Mouse (Mus musculus) heart, embryonic 12.5 days (tissue): ENCODE data around the gene Ppp4r3b. TPM values are rescaled to one million over a fixed set of nuclear protein-coding genes. Genes with fewer than 3 reads are reported as not detected.

Experiments used
- ATAC-seq: fragments of 200-750 bp; cut with Nextera tagmentation; 2 replicates; pipeline ENCODE4 v1.8.0; 2017; ENCODE audit warnings: moderate TSS enrichment, moderate library complexity; ENCODE audit not compliant: insufficient number of reproducible peaks, low FRiP score
- H3K27ac ChIP-seq: fragments of 300-500 bp; sonication (generic); 2 replicates; pipeline ENCODE4 v1.5.1; 2016; ENCODE audit warnings: mild to moderate bottlenecking, moderate library complexity; ENCODE audit not compliant: poor library complexity, severe bottlenecking
- H3K27me3 ChIP-seq: fragments of 300-500 bp; sonication (generic); replicated peaks from 2 replicates; pipeline ENCODE4 v1.6.1; 2016; ENCODE audit warnings: mild to moderate bottlenecking, moderate library complexity
- H3K36me3 ChIP-seq: fragments of 300-500 bp; sonication (generic); 2 replicates; pipeline ENCODE4 v1.6.1; 2016; ENCODE audit warnings: mild to moderate bottlenecking, moderate library complexity
- H3K4me1 ChIP-seq: fragments of 300-500 bp; sonication (generic); replicated peaks from 2 replicates; pipeline ENCODE4 v1.6.1; 2016; ENCODE audit warnings: mild to moderate bottlenecking
- H3K4me2 ChIP-seq: fragments of 300-500 bp; sonication (generic); 2 replicates; pipeline ENCODE4 v1.6.1; 2016; ENCODE audit warnings: mild to moderate bottlenecking, moderate library complexity
- H3K4me3 ChIP-seq: fragments of 300-500 bp; sonication (generic); 2 replicates; pipeline ENCODE4 v1.5.1; 2016; ENCODE audit warnings: mild to moderate bottlenecking
- H3K9ac ChIP-seq: fragments of 300-500 bp; sonication (generic); 2 replicates; pipeline ENCODE4 v1.6.1; 2016; ENCODE audit warnings: mild to moderate bottlenecking, moderate library complexity
- H3K9me3 ChIP-seq: fragments of 300-500 bp; sonication (generic); replicated peaks from 2 replicates; pipeline ENCODE4 v1.6.1; 2016; ENCODE audit warnings: mild to moderate bottlenecking, moderate library complexity
- WGBS: fragments of 180-500 bp; shearing (Covaris S2); methylation state at CpG from one replicate; pipeline ENCODE4 v1.1.7; 2016; 5-methylcytosine and 5-hydroxymethylcytosine counted together
- polyA plus RNA-seq: library from polyadenylated mRNA; unstranded; fragments of >200 nt; fragmentation: Nextera tagmentation; extraction: Ambion mirVana; gene quantifications from 2 replicates; pipeline ENCODE4 v1.2.1, GENCODE M21; 2016

The Ppp4r3b gene
- polyA plus RNA-seq: 47.8 and 49.1 TPM in 2 replicates

DNA sequence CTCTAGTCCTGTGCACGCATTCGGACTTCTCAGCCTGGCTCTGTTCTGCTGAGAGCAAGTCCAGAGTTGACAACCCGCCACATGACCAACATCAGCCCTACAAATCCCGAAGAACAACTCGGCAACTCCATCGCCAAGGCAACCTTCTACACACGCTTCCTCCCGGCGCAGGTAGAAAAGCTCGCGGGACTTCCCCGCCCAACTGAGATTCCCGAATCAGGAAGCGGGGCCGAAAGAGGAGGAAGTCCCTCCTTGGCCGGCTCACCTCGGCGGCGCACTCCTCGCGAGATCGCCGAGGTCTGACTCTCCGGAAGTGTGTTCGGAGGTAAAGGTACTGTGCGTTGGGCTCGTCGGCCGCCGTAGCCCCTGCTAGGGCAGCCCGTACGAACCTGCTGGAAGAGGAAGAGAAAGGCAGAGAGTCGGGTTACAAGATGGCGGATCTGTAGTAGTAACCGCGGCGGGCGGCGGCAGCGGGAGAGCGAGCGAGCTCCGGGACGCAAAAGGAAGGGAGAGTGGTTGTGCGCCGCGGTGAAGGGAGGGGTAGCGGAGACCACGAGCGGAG lies at the start of gene Ppp4r3b:
Ppp4r3b (plus strand) TSS at position 328 of the 562 bp plus-strand sequence.
- H3K9ac ChIP-seq: peak within 1 kb of the TSS; percentile 95
- H3K4me3 ChIP-seq: peak within 1 kb of the TSS; percentile 94
- no peaks in the 10 kb centered on the region for H3K27me3 ChIP-seq
- H3K27ac ChIP-seq: peak within 1 kb of the TSS; percentile 93
- WGBS: under 1% methylated on average over 50 of the region's 50 CpGs
- peak within 1 kb of the TSS; percentile 82 for H3K4me2 ChIP-seq
- peaks cover 8% of the 10 kb centered on the region for H3K4me1 ChIP-seq
- no peaks in the 10 kb centered on the region for H3K36me3 ChIP-seq
- H3K9me3 ChIP-seq: no peaks in the 10 kb centered on the region
- peak; percentile 98 for ATAC-seq

GRCm38 (mm10) chr11:29129862-29130384 lies 42.8 kb upstream of the Ppp4r3b start:
- Histone ChIP-seq H3K36me3 (peaks cover 12% of the 10 kb centered on the region), H3K4me2 (peak overlapping the region; percentile 88), H3K9me3 (no peaks in the 10 kb centered on the region), H3K9ac (peak overlapping the region; percentile 82), H3K27ac (no peak overlapping the region), H3K27me3 (no peaks in the 10 kb centered on the region), H3K4me1 (no peaks in the 10 kb centered on the region), H3K4me3 (peak overlapping the region; percentile 73)
- WGBS: 62% methylated on average over 11 of the region's 11 CpGs
- peak; percentile 42; the same call in 1 of the 2 replicates for ATAC-seq

DNA sequence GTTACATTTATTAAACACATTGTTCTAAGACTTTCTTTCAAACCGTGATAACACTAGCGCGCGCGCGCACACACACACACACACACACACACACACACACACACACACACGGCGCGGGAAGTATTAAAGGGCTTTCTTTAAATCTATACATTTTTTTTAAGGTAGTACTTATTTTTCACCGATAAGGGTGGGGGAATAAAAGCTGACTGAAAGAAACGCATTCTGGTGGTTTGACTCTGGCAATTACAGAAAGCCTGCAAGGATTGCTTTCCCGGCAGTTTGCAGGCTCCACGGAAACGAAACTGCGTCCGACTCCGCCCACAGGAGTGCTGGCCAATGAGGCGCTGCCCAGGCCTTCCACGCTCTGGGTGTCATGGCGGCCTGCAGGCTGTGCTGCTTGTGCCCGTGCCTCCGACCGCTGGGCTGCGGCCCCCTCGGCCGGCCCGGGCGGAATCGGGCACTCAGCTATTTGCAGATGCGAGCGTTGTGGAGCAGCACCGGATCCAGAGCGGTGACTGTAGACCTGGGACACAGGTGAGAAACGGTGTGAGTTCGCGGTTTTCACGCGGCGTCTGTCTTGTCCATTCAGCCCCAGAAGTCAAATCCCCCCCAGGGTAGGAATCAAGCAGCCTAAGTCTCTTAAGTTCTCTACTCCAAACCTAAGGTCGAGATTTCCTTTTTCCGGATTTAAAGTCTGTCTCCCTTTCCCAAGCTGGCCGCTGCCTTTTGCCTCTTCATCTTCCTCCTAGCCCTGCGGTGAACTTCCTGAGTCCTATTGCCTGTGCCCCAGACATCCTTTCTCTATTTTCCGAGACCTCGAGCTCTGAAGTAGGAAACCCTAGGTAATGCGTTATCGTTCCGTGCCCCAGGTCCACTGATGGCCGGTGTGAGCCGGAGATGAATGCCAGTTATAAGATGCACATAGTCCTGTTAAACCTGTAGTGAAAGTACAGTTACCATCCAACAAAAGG lies 42.0 kb upstream of the Ppp4r3b start, which contains the start of gene Pnpt1:
Pnpt1 (plus strand) TSS at position 360 of the 971 bp plus-strand sequence.
- Histone ChIP-seq H3K27me3 (no peaks in the 10 kb centered on the region), H3K4me2 (peak within 1 kb of the TSS; percentile 88), H3K36me3 (peaks cover 14% of the 10 kb centered on the region), H3K9ac (peak within 1 kb of the TSS; percentile 82), H3K27ac (peak within 1 kb of the TSS; percentile 28), H3K4me3 (peak within 1 kb of the TSS; percentile 73), H3K9me3 (no peaks in the 10 kb centered on the region), H3K4me1 (no peaks in the 10 kb centered on the region)
- peak; percentile 100 for ATAC-seq
- 5% methylated on average over 50 of the region's 50 CpGs for WGBS

DNA sequence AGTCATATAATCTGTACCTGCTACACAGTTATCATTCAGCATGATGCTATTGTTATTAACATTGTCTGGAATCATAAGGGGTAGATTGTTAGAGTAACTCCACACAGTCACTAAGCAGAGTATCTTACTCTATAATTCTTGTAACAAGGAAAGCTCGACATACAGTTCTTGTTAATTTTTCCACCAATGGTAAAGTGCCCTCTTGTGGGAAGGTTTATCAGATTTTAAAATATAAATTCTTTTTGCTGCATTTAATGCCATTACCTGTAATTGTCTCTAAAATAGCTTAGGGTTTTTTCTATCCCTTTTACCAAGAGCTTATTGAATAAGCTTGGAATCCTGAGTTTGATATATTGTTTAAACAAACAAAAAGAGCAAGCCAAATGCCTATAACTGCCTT lies 32.0 kb upstream of the Ppp4r3b start:
- no peak for ATAC-seq
- WGBS: 84% methylated on average over 1 of the region's 1 CpGs
- no peaks in the 10 kb centered on the region for H3K4me1 ChIP-seq
- H3K4me2 ChIP-seq: no peak overlapping the region
- no peaks in the 10 kb centered on the region for H3K9me3 ChIP-seq
- H3K36me3 ChIP-seq: peaks cover 29% of the 10 kb centered on the region
- H3K27me3 ChIP-seq: no peaks in the 10 kb centered on the region
- H3K4me3 ChIP-seq: no peak overlapping the region
- H3K27ac ChIP-seq: no peak overlapping the region
- H3K9ac ChIP-seq: no peak overlapping the region

- no peaks in the 10 kb centered on the region for H3K9me3 ChIP-seq
- no peaks in the 10 kb centered on the region for H3K27me3 ChIP-seq
- no peak overlapping the region for H3K4me2 ChIP-seq
- no peak overlapping the region for H3K4me3 ChIP-seq
- no peak overlapping the region for H3K27ac ChIP-seq
- H3K4me1 ChIP-seq: no peaks in the 10 kb centered on the region
- ATAC-seq: no peak
- peaks cover 38% of the 10 kb centered on the region for H3K36me3 ChIP-seq
- WGBS: 86% methylated on average over 2 of the region's 2 CpGs
- H3K9ac ChIP-seq: no peak overlapping the region
These were observed 23.8 kb upstream of the Ppp4r3b start for GRCm38 (mm10) chr11:29148901-29149300.

- WGBS: 86% methylated on average over 4 of the region's 4 CpGs
- no peaks in the 10 kb centered on the region for H3K4me1 ChIP-seq
These were observed 9.1 kb upstream of the Ppp4r3b start for GRCm38 (mm10) chr11:29163569-29163968.

GRCm38 (mm10) chr11:29171959-29172391 lies 715 bp upstream of the Ppp4r3b start:
- Histone ChIP-seq H3K27me3 (no peaks in the 10 kb centered on the region), H3K4me3 (peak overlapping the region; percentile 94), H3K36me3 (no peaks in the 10 kb centered on the region), H3K9me3 (no peaks in the 10 kb centered on the region), H3K4me1 (peaks cover 8% of the 10 kb centered on the region), H3K9ac (peak overlapping the region; percentile 79), H3K4me2 (peak overlapping the region; percentile 82), H3K27ac (peak overlapping the region; percentile 63)
- WGBS: under 1% methylated on average over 34 of the region's 34 CpGs
- peak; percentile 9; the same call in 1 of the 2 replicates for ATAC-seq

More at GRCm38 (mm10) chr11:29163569-29163968, 9.1 kb upstream of the Ppp4r3b start:
- Histone ChIP-seq H3K9me3 (no peaks in the 10 kb centered on the region), H3K4me2 (no peak overlapping the region), H3K27ac (no peak overlapping the region), H3K36me3 (peaks cover 24% of the 10 kb centered on the region), H3K9ac (no peak overlapping the region), H3K4me3 (no peak overlapping the region), H3K27me3 (no peaks in the 10 kb centered on the region)
- ATAC-seq: no peak

- Histone ChIP-seq H3K4me3 (peak overlapping the region; percentile 94), H3K4me1 (peaks cover 8% of the 10 kb centered on the region), H3K27ac (peak overlapping the region; percentile 93), H3K9ac (peak overlapping the region; percentile 95), H3K27me3 (no peaks in the 10 kb centered on the region), H3K4me2 (peak overlapping the region; percentile 78), H3K9me3 (no peaks in the 10 kb centered on the region), H3K36me3 (no peaks in the 10 kb centered on the region)
- under 1% methylated on average over 38 of the region's 38 CpGs for whole genome bisulfite sequencing
- ATAC-seq: peak; percentile 84
These were observed 488 bp downstream of the Ppp4r3b start for GRCm38 (mm10) chr11:29173125-29173631.

DNA sequence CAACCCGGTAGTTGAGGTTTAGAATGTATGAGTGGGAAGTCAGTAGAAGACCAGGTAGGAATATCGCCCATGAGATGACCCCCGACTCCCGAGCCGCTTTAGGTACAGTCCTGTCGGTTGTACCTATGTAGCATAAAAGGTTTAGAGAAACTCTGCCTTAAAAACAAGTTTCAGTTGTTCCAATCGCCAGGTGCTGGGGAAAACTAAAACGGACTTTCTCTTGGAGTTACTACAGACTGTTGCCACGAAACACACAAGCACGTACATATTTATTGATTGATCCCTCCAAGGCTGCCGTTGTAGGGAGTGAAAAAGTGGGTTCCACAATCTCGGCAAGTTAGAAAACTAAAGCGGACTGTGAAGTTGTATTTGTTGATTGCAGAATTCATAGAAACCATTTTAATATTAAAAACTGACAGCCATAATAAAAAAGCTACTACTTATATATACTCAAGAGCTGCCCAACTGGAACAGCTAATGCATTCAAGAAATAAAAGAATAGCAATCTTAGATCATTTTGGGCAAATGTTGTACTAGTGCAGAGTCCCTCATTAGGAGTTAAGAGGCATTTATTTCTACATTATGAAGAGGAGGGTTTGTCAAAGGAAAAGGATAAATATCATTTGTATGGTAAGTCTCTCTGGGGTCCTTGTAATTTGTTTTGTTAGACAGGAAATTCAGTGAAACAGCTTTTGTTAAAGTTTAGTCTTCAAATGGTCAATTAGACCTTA lies 1.2 kb downstream of the Ppp4r3b start:
- Histone ChIP-seq H3K4me3 (peak overlapping the region; percentile 94), H3K27ac (peak overlapping the region; percentile 93), H3K4me2 (peak overlapping the region; percentile 78), H3K27me3 (no peaks in the 10 kb centered on the region), H3K4me1 (peaks cover 8% of the 10 kb centered on the region), H3K9me3 (no peaks in the 10 kb centered on the region), H3K36me3 (peaks cover 5% of the 10 kb centered on the region; the same call in 1 of the 2 replicates), H3K9ac (peak overlapping the region; percentile 95)
- ATAC-seq: no peak; the same call in 1 of the 2 replicates
- 5% methylated on average over 13 of the region's 13 CpGs for WGBS

DNA sequence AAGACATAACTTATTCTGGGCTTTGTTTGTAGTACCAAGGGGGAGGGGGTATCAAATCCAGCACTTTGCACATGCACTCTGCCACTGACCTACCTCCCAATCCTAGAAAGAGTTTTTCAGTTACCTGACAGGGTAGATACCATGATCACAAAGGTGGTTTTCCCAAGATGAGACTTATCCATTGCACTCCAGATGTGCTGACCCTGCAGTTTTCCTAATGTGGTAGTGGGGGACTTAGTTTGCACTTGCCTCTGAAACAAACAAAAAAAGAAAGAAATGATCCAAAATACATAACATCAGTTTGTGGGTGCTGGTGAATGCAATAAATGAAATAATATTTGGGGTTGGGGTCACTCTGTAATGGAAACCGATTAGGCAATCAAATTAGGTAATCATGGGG lies 6.6 kb downstream of the Ppp4r3b start:
- WGBS: 96% methylated on average over 1 of the region's 1 CpGs
- no peak for ATAC-seq
- Histone ChIP-seq H3K27ac (no peak overlapping the region), H3K9me3 (no peaks in the 10 kb centered on the region), H3K4me1 (peaks cover 9% of the 10 kb centered on the region), H3K36me3 (peaks cover 16% of the 10 kb centered on the region), H3K9ac (no peak overlapping the region), H3K4me3 (no peak overlapping the region), H3K4me2 (no peak overlapping the region), H3K27me3 (no peaks in the 10 kb centered on the region)
